Mouse (Mus musculus) intestine, postnatal 0 days (tissue): ENCODE measurements around the gene Runx1. TPM values are rescaled to one million over a fixed set of nuclear protein-coding genes. Genes with fewer than 3 reads are reported as not detected.

Experiments used
- ATAC-seq: fragments of 200-750 bp; cut with Nextera tagmentation; 2 replicates; pipeline ENCODE4 v1.8.0; 2017; ENCODE audit warnings: mild to moderate bottlenecking, moderate TSS enrichment, moderate library complexity
- H3K27ac ChIP-seq: fragments of 300-500 bp; sonication (generic); 2 replicates; pipeline ENCODE4 v1.5.1; 2014; ENCODE audit warnings: mild to moderate bottlenecking, low read depth, low read length, moderate library complexity
- H3K27me3 ChIP-seq: fragments of 300-500 bp; sonication (generic); replicated peaks from 2 replicates; pipeline ENCODE4 v1.6.1; 2014; ENCODE audit warnings: low read length, mixed read lengths; ENCODE audit not compliant: control insufficient read depth, insufficient read depth
- H3K36me3 ChIP-seq: fragments of 300-500 bp; sonication (generic); 2 replicates; pipeline ENCODE4 v1.6.1; 2014; ENCODE audit warnings: mild to moderate bottlenecking, moderate library complexity; ENCODE audit not compliant: control insufficient read depth, insufficient read depth
- H3K4me1 ChIP-seq: fragments of 300-500 bp; sonication (generic); replicated peaks from 2 replicates; pipeline ENCODE4 v1.6.1; 2014; ENCODE audit warnings: antibody characterized with exemption, low read length, mixed read lengths; ENCODE audit not compliant: control insufficient read depth, insufficient read depth
- H3K4me2 ChIP-seq: fragments of 300-500 bp; sonication (generic); replicated peaks from 2 replicates; pipeline ENCODE4 v1.6.1; 2014; ENCODE audit warnings: low read depth, mild to moderate bottlenecking, moderate library complexity
- H3K4me3 ChIP-seq: fragments of 300-500 bp; sonication (generic); 2 replicates; pipeline ENCODE4 v1.5.1; 2014; ENCODE audit warnings: low read depth, low read length
- H3K9ac ChIP-seq: fragments of 300-500 bp; sonication (generic); 2 replicates; pipeline ENCODE4 v1.6.1; 2014; ENCODE audit warnings: mild to moderate bottlenecking, low read depth, low read length
- H3K9me3 ChIP-seq: fragments of 300-500 bp; sonication (generic); 2 replicates; pipeline ENCODE4 v1.6.1; 2016; ENCODE audit warnings: mixed run types; ENCODE audit not compliant: control insufficient read depth
- CTCF ChIP-seq: sonication (generic); IDR thresholded peaks from 2 replicates; pipeline ENCODE4 v1.5.1; 2016; ENCODE audit warnings: low read depth, mild to moderate bottlenecking, control low read depth, antibody characterized with exemption, moderate library complexity
- WGBS: fragments of 180-500 bp; shearing (Covaris S2); extraction: QIAGEN DNeasy Blood & Tissue Kit; methylation state at CpG from one replicate; pipeline ENCODE4 v1.1.7; 2014; 5-methylcytosine and 5-hydroxymethylcytosine counted together
- polyA plus RNA-seq: library from polyadenylated mRNA; unstranded; fragments of >200 nt; fragmentation: Nextera tagmentation; extraction: Ambion mirVana; gene quantifications from 2 replicates; pipeline ENCODE4 v1.2.1, GENCODE M21; 2015

The Runx1 gene
- polyA plus RNA-seq, 1 experiment from 2014 or later = 1.7 TPM

- H3K9ac ChIP-seq = no peak overlapping the region
- no peak for TF ChIP-seq CTCF
- no peak for ATAC-seq
Observed at GRCm38 (mm10) chr16:92707146-92707545, 118.8 kb downstream of the Runx1 start.

GRCm38 (mm10) chr16:92705564-92706458 lies 120.1 kb downstream of the Runx1 start:
- Histone ChIP-seq H3K27me3 (peaks cover 7% of the 10 kb centered on the region; the same call in 1 of the 2 replicates), H3K4me1 (no peaks in the 10 kb centered on the region), H3K4me3 (no peak overlapping the region), H3K4me2 (no peak overlapping the region), H3K36me3 (no peaks in the 10 kb centered on the region), H3K9me3 (no peaks in the 10 kb centered on the region), H3K27ac (no peak overlapping the region), H3K9ac (no peak overlapping the region)
- 0 out of 2 replicates have a peak, but pooled peaks have one; percentile 22 for ATAC-seq
- TF ChIP-seq CTCF = no peak
- WGBS = 32% methylated on average over 7 of the region's 7 CpGs

More at GRCm38 (mm10) chr16:92707146-92707545, 118.8 kb downstream of the Runx1 start:
- Histone ChIP-seq H3K27ac (no peak overlapping the region), H3K4me2 (no peak overlapping the region), H3K36me3 (no peaks in the 10 kb centered on the region), H3K4me1 (no peaks in the 10 kb centered on the region), H3K4me3 (no peak overlapping the region), H3K9me3 (no peaks in the 10 kb centered on the region), H3K27me3 (peaks cover 1% of the 10 kb centered on the region; the same call in 1 of the 2 replicates)
- WGBS = 54% methylated on average over 2 of the region's 2 CpGs

- H3K4me2 ChIP-seq = no peak overlapping the region
- TF ChIP-seq CTCF = no peak
- no peaks in the 10 kb centered on the region for H3K36me3 ChIP-seq
- no peak overlapping the region for H3K4me3 ChIP-seq
- no peaks in the 10 kb centered on the region for H3K9me3 ChIP-seq
- 90% methylated on average over 2 of the region's 2 CpGs for WGBS
- no peak overlapping the region for H3K9ac ChIP-seq
- H3K4me1 ChIP-seq = no peaks in the 10 kb centered on the region
- no peak for ATAC-seq
- H3K27me3 ChIP-seq = peaks cover 18% of the 10 kb centered on the region
- no peak overlapping the region for H3K27ac ChIP-seq
Observed at GRCm38 (mm10) chr16:92703850-92704249, 122.1 kb downstream of the Runx1 start.

GRCm38 (mm10) chr16:92699531-92700397 lies 126.2 kb downstream of the Runx1 start:
- Histone ChIP-seq H3K9ac (no peak overlapping the region), H3K4me1 (peaks cover 8% of the 10 kb centered on the region; the same call in 1 of the 2 replicates), H3K9me3 (no peaks in the 10 kb centered on the region), H3K4me2 (peak overlapping the region; percentile 21; the same call in 1 of the 2 replicates), H3K36me3 (no peaks in the 10 kb centered on the region), H3K27me3 (peaks cover 31% of the 10 kb centered on the region), H3K27ac (no peak overlapping the region), H3K4me3 (peak overlapping the region; percentile 14; the same call in 1 of the 2 replicates)
- no peak for TF ChIP-seq CTCF
- ATAC-seq = no peak
- WGBS = 6% methylated on average over 27 of the region's 27 CpGs

- Histone ChIP-seq H3K4me2 (peak overlapping the region; percentile 100), H3K9ac (peak overlapping the region; percentile 60), H3K4me1 (peaks cover 11% of the 10 kb centered on the region; the same call in 1 of the 2 replicates), H3K27ac (0 out of 2 replicates have a peak overlapping the region, but pooled peaks have one; percentile 35), H3K9me3 (no peaks in the 10 kb centered on the region), H3K4me3 (peak overlapping the region; percentile 56), H3K36me3 (no peaks in the 10 kb centered on the region), H3K27me3 (peaks cover 42% of the 10 kb centered on the region)
- peak; percentile 99 for TF ChIP-seq CTCF
- ATAC-seq = peak; percentile 58
- 0% methylated on average over 26 of the region's 26 CpGs for WGBS
Observed at GRCm38 (mm10) chr16:92698612-92698998, 127.3 kb downstream of the Runx1 start.
